Mouse (Mus musculus) midbrain, embryonic 10.5 days (tissue): ENCODE data around the gene Rapgef1. TPM values are rescaled to one million over a fixed set of nuclear protein-coding genes. Genes with fewer than 3 reads are reported as not detected.

Experiments used
- DNase-seq: peaks from one replicate; pipeline ENCODE4 v3.0.0-alpha.2; 2017; ENCODE audit warnings: low spot score
- H3K27ac ChIP-seq: fragments of 300-500 bp; sonication (generic); replicated peaks from 2 replicates; pipeline ENCODE4 v1.5.1; 2016; ENCODE audit warnings: mild to moderate bottlenecking
- H3K27me3 ChIP-seq: fragments of 300-500 bp; sonication (generic); 2 replicates; pipeline ENCODE4 v1.6.1; 2016; ENCODE audit warnings: low read depth, mild to moderate bottlenecking; ENCODE audit not compliant: poor library complexity, severe bottlenecking
- H3K36me3 ChIP-seq: fragments of 300-500 bp; sonication (generic); 2 replicates; pipeline ENCODE4 v1.6.1; 2016; ENCODE audit warnings: mild to moderate bottlenecking, moderate library complexity
- H3K4me1 ChIP-seq: fragments of 300-500 bp; sonication (generic); 2 replicates; pipeline ENCODE4 v1.6.1; 2016
- H3K4me3 ChIP-seq: fragments of 300-500 bp; sonication (generic); 2 replicates; pipeline ENCODE4 v1.5.1; 2016; ENCODE audit warnings: mild to moderate bottlenecking, moderate library complexity
- H3K9me3 ChIP-seq: fragments of 300-500 bp; sonication (generic); replicated peaks from 2 replicates; pipeline ENCODE4 v1.6.1; 2016; ENCODE audit warnings: mild to moderate bottlenecking
- WGBS: fragments of 180-500 bp; shearing (Covaris S2); methylation state at CpG from one replicate; pipeline ENCODE4 v1.1.7; 2016; 5-methylcytosine and 5-hydroxymethylcytosine counted together
- polyA plus RNA-seq: library from polyadenylated mRNA; unstranded; fragments of >200 nt; fragmentation: Nextera tagmentation; extraction: Ambion mirVana; gene quantifications from 2 replicates; pipeline ENCODE4 v1.2.1, GENCODE M21; 2016

The Rapgef1 gene
- polyA plus RNA-seq, 1 experiment from 2014 or later = 14.4 TPM

DNA sequence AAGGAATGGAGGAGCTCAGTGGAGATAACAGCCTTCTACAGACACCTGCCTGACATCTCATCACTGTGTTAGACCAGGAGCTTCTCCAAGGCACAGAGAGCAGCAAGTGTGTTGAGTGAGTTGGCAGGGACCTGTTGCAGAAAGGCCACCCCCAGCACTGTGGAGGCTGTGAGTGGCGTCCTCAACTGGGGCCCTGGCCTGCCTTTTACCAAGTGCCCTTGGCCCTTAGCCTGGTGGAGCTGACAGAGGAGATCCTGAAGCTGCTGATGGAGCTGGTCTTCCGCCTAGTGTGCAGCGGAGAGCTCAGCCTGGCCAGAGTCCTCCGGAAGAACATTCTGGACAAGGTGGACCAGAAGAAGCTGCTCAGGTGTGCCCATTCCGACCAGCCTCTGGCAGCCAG, 113.8 kb downstream of the Rapgef1 start:
- Histone ChIP-seq H3K4me3 (no peak overlapping the region), H3K4me1 (no peaks in the 10 kb centered on the region), H3K27ac (no peak overlapping the region), H3K36me3 (peaks cover 100% of the 10 kb centered on the region), H3K9me3 (no peaks in the 10 kb centered on the region), H3K27me3 (no peaks in the 10 kb centered on the region)
- WGBS = 88% methylated on average over 5 of the region's 5 CpGs
- no peak for DNase-seq

GRCm38 (mm10) chr2:29735708-29736107, 116.2 kb downstream of the Rapgef1 start:
- no peak for DNase-seq
- no peak overlapping the region for H3K27ac ChIP-seq
- H3K4me3 ChIP-seq = no peak overlapping the region
- H3K27me3 ChIP-seq = no peaks in the 10 kb centered on the region
- no peaks in the 10 kb centered on the region for H3K9me3 ChIP-seq
- 93% methylated on average over 12 of the region's 12 CpGs for WGBS
- H3K36me3 ChIP-seq = peaks cover 97% of the 10 kb centered on the region
- H3K4me1 ChIP-seq = 0 out of 2 replicates have a peak, but pooled peaks cover 3% of the 10 kb centered on the region

- Histone ChIP-seq H3K27ac (no peak overlapping the region), H3K9me3 (no peaks in the 10 kb centered on the region), H3K4me1 (0 out of 2 replicates have a peak, but pooled peaks cover 3% of the 10 kb centered on the region), H3K36me3 (peaks cover 80% of the 10 kb centered on the region), H3K27me3 (no peaks in the 10 kb centered on the region), H3K4me3 (no peak overlapping the region)
- WGBS = 90% methylated on average over 12 of the region's 12 CpGs
- DNase-seq = no peak
Observed at GRCm38 (mm10) chr2:29737209-29737925, 117.8 kb downstream of the Rapgef1 start.

GRCm38 (mm10) chr2:29738799-29739198, 119.3 kb downstream of the Rapgef1 start:
- H3K4me1 ChIP-seq = 0 out of 2 replicates have a peak, but pooled peaks cover 3% of the 10 kb centered on the region
- WGBS = 59% methylated on average over 4 of the region's 4 CpGs
- H3K36me3 ChIP-seq = peaks cover 66% of the 10 kb centered on the region

DNA sequence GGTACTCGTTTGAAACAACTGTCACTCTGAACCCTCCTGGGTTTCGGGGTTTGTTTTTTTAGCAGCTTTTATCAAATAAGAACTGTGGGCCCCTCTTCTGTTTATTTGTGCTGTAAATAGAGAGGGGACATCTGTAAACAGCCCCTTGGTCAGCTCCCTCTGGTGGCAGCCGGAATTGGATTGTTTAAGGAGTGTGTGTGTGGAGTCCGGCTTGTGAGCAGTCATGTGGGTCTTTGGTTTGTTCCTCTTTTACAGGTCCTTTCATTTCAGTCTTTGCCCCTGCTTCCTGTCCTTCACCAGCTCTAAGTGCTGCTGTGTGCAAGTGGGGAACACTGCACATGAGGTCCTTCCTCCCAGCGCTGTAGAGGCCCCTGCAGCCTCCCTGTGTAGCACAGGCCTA, 119.8 kb downstream of the Rapgef1 start:
- Histone ChIP-seq H3K36me3 (peaks cover 60% of the 10 kb centered on the region), H3K27ac (no peak overlapping the region), H3K4me1 (0 out of 2 replicates have a peak, but pooled peaks cover 3% of the 10 kb centered on the region), H3K27me3 (no peaks in the 10 kb centered on the region), H3K4me3 (no peak overlapping the region), H3K9me3 (no peaks in the 10 kb centered on the region)
- 77% methylated on average over 5 of the region's 5 CpGs for WGBS
- DNase-seq = no peak

More at GRCm38 (mm10) chr2:29738799-29739198, 119.3 kb downstream of the Rapgef1 start:
- no peaks in the 10 kb centered on the region for H3K9me3 ChIP-seq
- no peak overlapping the region; the same call in 1 of the 2 replicates for H3K27ac ChIP-seq
- H3K4me3 ChIP-seq = no peak overlapping the region
- no peaks in the 10 kb centered on the region for H3K27me3 ChIP-seq
- DNase-seq = no peak

DNA sequence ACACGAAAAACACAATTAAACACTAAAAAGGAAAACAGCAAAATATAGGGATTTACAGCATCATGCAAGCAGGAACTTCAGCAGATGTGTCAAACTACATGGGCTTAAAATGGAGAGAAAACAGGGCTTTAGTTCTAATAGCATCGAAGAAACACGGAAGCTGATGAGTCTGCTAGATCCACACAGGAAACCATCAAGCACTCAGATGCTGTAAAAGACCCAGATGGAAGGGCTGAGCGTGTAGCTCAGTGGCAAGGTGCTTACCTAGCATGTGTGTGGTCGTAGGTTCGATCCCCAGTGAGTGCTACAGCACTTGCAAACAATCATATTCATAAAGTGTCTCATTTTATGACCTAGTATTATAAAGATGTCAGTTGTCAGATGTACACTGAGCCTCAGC, 121.7 kb downstream of the Rapgef1 start:
- WGBS = 93% methylated on average over 6 of the region's 6 CpGs
- 0 out of 2 replicates have a peak, but pooled peaks cover 3% of the 10 kb centered on the region for H3K4me1 ChIP-seq
- H3K27ac ChIP-seq = no peak overlapping the region
- H3K36me3 ChIP-seq = peaks cover 42% of the 10 kb centered on the region
- H3K4me3 ChIP-seq = no peak overlapping the region
- peaks cover 14% of the 10 kb centered on the region for H3K27me3 ChIP-seq
- DNase-seq = no peak
- H3K9me3 ChIP-seq = no peaks in the 10 kb centered on the region

GRCm38 (mm10) chr2:29744256-29744655, 124.7 kb downstream of the Rapgef1 start:
- peaks cover 10% of the 10 kb centered on the region for H3K4me1 ChIP-seq
- WGBS = 96% methylated on average over 6 of the region's 6 CpGs
- no peak overlapping the region for H3K4me3 ChIP-seq
- no peak overlapping the region for H3K27ac ChIP-seq
- H3K36me3 ChIP-seq = peaks cover 11% of the 10 kb centered on the region
- peaks cover 45% of the 10 kb centered on the region for H3K27me3 ChIP-seq
- H3K9me3 ChIP-seq = no peaks in the 10 kb centered on the region
- DNase-seq = no peak

GRCm38 (mm10) chr2:29747188-29747782, 127.8 kb downstream of the Rapgef1 start:
- peaks cover 75% of the 10 kb centered on the region for H3K27me3 ChIP-seq
- 4% methylated on average over 50 of the region's 50 CpGs for WGBS
- H3K9me3 ChIP-seq = no peaks in the 10 kb centered on the region
- H3K36me3 ChIP-seq = no peaks in the 10 kb centered on the region
- H3K4me1 ChIP-seq = peaks cover 26% of the 10 kb centered on the region
- H3K4me3 ChIP-seq = peak overlapping the region; percentile 60
- DNase-seq = peak; percentile 39
- peak overlapping the region; percentile 77 for H3K27ac ChIP-seq

DNA sequence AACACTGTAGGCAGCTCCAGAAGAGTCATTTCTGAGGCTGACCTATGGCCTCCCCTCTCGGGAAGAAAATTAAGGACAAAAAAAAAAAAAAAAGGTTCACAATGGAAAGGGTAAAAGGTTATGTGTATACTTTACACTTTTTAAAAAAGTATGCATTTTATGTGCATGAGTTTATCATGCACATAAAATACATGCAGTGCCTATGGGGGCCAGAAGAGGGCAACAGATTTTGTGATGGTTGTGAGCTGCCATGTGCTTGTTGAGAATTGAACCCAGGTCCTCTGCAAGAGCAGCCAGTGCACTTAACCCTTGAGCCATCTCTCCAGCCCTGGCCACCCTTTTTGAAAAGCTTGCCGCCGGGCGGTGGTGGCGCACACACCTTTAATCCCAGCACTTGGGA, 128.3 kb downstream of the Rapgef1 start:
- H3K27ac ChIP-seq = no peak overlapping the region
- peaks cover 81% of the 10 kb centered on the region for H3K27me3 ChIP-seq
- DNase-seq = peak; percentile 23
- H3K4me3 ChIP-seq = peak overlapping the region; percentile 60; the same call in 1 of the 2 replicates
- peaks cover 26% of the 10 kb centered on the region for H3K4me1 ChIP-seq
- 50% methylated on average over 5 of the region's 5 CpGs for WGBS
- H3K9me3 ChIP-seq = no peaks in the 10 kb centered on the region
- H3K36me3 ChIP-seq = no peaks in the 10 kb centered on the region

DNA sequence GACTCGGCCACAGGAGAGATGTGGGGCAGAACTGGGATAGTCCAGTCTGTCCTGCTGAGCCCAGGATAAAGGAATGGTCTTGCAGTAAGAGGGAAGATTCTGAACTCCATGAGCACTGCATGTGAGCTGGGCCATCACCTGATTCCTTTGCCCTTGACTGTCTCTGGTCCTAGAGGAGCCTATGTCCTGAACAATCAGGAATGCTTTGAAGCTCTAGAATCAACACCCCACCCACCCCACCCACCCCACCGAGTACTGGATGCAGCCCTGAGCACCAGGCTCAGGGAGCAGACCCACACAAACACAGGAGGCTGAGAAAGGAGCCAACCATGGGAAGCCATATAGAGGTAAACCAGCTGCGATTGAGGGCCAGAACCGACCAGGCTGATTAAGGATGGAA, 129.0 kb downstream of the Rapgef1 start:
- no peak for DNase-seq
- no peak overlapping the region for H3K4me3 ChIP-seq
- no peak overlapping the region for H3K27ac ChIP-seq
- no peaks in the 10 kb centered on the region for H3K36me3 ChIP-seq
- peaks cover 26% of the 10 kb centered on the region for H3K4me1 ChIP-seq
- 82% methylated on average over 4 of the region's 4 CpGs for WGBS
- no peaks in the 10 kb centered on the region for H3K9me3 ChIP-seq
- H3K27me3 ChIP-seq = peaks cover 87% of the 10 kb centered on the region

DNA sequence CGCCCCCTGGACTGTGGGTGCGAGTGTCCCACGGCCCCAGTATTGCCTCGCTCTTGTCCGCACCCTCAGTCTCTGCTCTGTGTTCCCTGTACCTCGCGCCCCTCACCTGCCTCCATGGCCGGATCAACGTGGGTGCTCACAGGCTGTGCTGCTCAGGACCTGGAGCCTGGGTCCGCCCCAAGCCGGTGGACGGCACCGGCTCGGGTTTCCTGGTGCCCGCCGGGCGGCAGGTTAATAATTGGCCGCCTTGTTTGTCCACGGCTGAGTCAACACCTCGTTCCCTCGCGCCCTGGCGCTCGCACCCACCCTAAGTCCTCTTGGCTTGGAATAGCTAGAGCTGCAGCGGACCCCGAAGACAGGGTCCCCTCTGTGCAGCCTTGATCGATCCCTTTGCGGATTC, 132.0 kb downstream of the Rapgef1 start, which contains the start of gene Gm13420:
Gm13420 (minus strand) TSS at position 189 of the 400 bp plus-strand sequence.
- Histone ChIP-seq H3K27me3 (peaks cover 70% of the 10 kb centered on the region), H3K4me3 (peak within 1 kb of the TSS; percentile 44), H3K27ac (0 out of 2 replicates have a peak within 1 kb of the TSS, but pooled peaks have one; percentile 34), H3K4me1 (peaks cover 26% of the 10 kb centered on the region), H3K36me3 (no peaks in the 10 kb centered on the region), H3K9me3 (no peaks in the 10 kb centered on the region)
- 8% methylated on average over 28 of the region's 28 CpGs for WGBS
- DNase-seq = peak; percentile 23

DNA sequence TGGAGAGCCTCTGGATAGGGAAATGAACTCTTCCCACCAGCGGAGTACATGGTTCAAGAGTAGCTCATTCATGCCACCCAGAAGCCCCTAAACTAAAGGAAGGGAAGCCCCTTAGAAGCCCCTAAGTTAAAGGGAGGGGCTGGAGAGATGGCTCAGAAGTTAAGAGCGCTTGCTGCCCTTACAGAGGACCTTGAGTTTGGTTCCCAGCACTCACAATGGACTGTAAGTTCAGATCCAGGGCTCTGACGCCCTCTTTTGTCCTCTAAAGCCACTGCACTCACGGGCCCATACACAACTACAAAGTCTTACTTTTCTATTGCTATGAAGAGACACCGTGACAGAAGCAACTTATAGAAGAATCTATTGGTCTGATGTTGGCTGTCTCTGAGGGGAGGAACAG, 132.9 kb downstream of the Rapgef1 start:
- DNase-seq = no peak
- Histone ChIP-seq H3K4me3 (no peak overlapping the region), H3K27me3 (peaks cover 61% of the 10 kb centered on the region), H3K27ac (no peak overlapping the region), H3K4me1 (peaks cover 21% of the 10 kb centered on the region), H3K9me3 (no peaks in the 10 kb centered on the region), H3K36me3 (no peaks in the 10 kb centered on the region)
- 90% methylated on average over 5 of the region's 5 CpGs for WGBS

- no peaks in the 10 kb centered on the region for H3K36me3 ChIP-seq
- no peak overlapping the region for H3K4me3 ChIP-seq
- H3K27ac ChIP-seq = no peak overlapping the region
- H3K4me1 ChIP-seq = peaks cover 14% of the 10 kb centered on the region
- peaks cover 28% of the 10 kb centered on the region for H3K27me3 ChIP-seq
- DNase-seq = no peak
- no peaks in the 10 kb centered on the region for H3K9me3 ChIP-seq
Observed at GRCm38 (mm10) chr2:29755693-29756092, 136.2 kb downstream of the Rapgef1 start.
